Comparison of ENCODE assay signal across 8 mouse cellular contexts in the genomic region with DNA sequence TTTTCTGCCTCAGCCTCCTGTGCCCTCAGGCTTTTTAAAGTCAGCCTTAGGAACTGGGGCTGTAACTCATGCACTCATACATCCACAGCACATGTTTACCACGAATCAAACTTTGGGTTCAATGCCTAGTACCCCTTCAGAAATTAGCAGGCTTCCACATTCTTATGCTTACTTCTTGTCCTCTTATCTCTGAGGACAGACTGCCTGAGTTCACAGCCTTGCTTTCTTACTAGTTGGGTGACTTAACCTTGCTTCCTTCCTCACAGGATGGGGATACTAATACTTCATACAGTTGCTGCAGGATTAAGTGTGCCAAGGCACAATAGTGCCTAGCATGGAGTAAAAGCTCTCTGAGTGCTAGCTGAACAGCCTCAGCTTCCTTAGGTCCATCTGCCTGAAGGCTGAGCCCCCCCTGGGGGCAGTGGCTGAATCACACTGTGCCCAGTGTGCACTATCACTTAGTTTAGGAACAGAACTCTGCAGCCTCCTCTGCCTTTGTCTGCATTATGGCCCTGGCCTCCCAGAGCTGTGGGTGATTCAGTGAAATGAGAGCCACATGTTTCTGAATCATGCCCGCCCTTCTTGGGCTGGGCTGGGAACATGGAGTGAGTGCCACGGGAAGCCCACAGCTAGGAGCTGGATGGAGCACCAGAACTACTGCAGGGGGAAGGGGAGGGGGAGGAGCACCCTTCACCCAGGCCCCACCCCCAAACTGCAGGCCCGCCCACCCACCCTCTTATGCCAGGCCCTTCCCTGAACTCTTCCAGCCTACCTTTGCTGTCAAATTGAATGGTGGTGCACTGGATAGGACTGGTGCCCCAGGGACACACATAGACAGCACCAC. TPM values are rescaled to one million over a fixed set of nuclear protein-coding genes. Genes with fewer than 3 reads are reported as not detected.
DNase-seq lines count a peak whose midpoint lies in the region; ATAC-seq and TF ChIP-seq lines count a peak whose summit lies in the region.

No protein-coding gene starts in this region.

- no peak for TF ChIP-seq RAD21 in MEL (IDR thresholded peaks at IDR 0.05; ENCODE audit: low read depth, low read length)

- H3K36me3 ChIP-seq in forebrain, embryonic 15.5 days = no peaks in the 10 kb centered on the region
- no peaks in the 10 kb centered on the region for H3K36me3 ChIP-seq in forebrain, postnatal 0 days (ENCODE audit: insufficient read depth)
- H3K36me3 ChIP-seq in MEL (ENCODE audit: control insufficient read depth in 1 of 2, insufficient read depth in 2 of 2, low read length in 2 of 2) = peaks cover 0 to 32% of the 10 kb centered on the region in 2 experiments; a peak in 3 of 4 replicates
- peaks cover 37% of the 10 kb centered on the region for H3K36me3 ChIP-seq in limb, embryonic 15.5 days

- peak; percentile 39 for ATAC-seq in forebrain, embryonic 15.5 days (replicated peaks)
- ATAC-seq in forebrain, postnatal 0 days = no peak
- peak; percentile 64 for ATAC-seq in limb, embryonic 15.5 days (ENCODE audit: insufficient number of reproducible peaks, low FRiP score, low TSS enrichment, low read depth)

- peaks cover 13% of the 10 kb centered on the region; the same call in 1 of the 2 replicates for H3K79me2 ChIP-seq in MEL (ENCODE audit: control insufficient read depth, insufficient read depth, low read length, poor library complexity)

- H3K4me1 ChIP-seq in forebrain, embryonic 15.5 days = no peaks in the 10 kb centered on the region
- no peaks in the 10 kb centered on the region for H3K4me1 ChIP-seq in forebrain, postnatal 0 days (ENCODE audit: insufficient read depth)
- peaks cover 12 to 27% of the 10 kb centered on the region in 2 experiments; a peak in 3 of 4 replicates for H3K4me1 ChIP-seq in MEL (ENCODE audit: control insufficient read depth in 1 of 2, insufficient read depth in 2 of 2, low read length in 2 of 2)
- peaks cover 24% of the 10 kb centered on the region for H3K4me1 ChIP-seq in limb, embryonic 15.5 days

- no peak overlapping the region for H3K27ac ChIP-seq in forebrain, embryonic 15.5 days (replicated peaks)
- no peak overlapping the region for H3K27ac ChIP-seq in forebrain, postnatal 0 days (ENCODE audit: low read depth, low read length)
- peak overlapping the region; percentile 17; the same call in 1 of the 2 replicates for H3K27ac ChIP-seq in MEL (ENCODE audit: control insufficient read depth, low read depth, low read length)
- peak overlapping the region; percentile 55 for H3K27ac ChIP-seq in limb, embryonic 15.5 days
- H3K27ac ChIP-seq in layer of hippocampus, adult 2 months = no peak overlapping the region

- H3K4me2 ChIP-seq in forebrain, embryonic 15.5 days (replicated peaks) = no peak overlapping the region
- H3K4me2 ChIP-seq in forebrain, postnatal 0 days (ENCODE audit: low read depth) = no peak overlapping the region
- H3K4me2 ChIP-seq in limb, embryonic 15.5 days = no peak overlapping the region

- DNase-seq in forebrain, postnatal 0 days = no peak
- peak; percentile 52 for DNase-seq in MEL (ENCODE audit: low read depth, low spot score)
- peak; percentile 61 for DNase-seq in forelimb bud, embryonic 11.5 days (ENCODE audit: low read depth, low spot score)
- DNase-seq in c-Kit-positive CD71-positive TER-119-positive erythroid progenitor cells, embryonic 14.5 days (ENCODE audit: low spot score) = no peak
- DNase-seq in layer of hippocampus, adult 2 months (ENCODE audit: low spot score in 2 of 2) = no peak
- no peak for DNase-seq in right cerebral cortex, adult 18-20 months

- no peaks in the 10 kb centered on the region for H3K9me3 ChIP-seq in forebrain, embryonic 15.5 days
- no peaks in the 10 kb centered on the region for H3K9me3 ChIP-seq in forebrain, postnatal 0 days (ENCODE audit: low read length)
- no peaks in the 10 kb centered on the region for H3K9me3 ChIP-seq in MEL (replicated peaks; ENCODE audit: insufficient read depth, low read length)
- H3K9me3 ChIP-seq in limb, embryonic 15.5 days = no peaks in the 10 kb centered on the region

- no peak overlapping the region for H3K4me3 ChIP-seq in forebrain, embryonic 15.5 days
- no peak overlapping the region for H3K4me3 ChIP-seq in forebrain, postnatal 0 days (ENCODE audit: low read depth, low read length)
- no peak overlapping the region for H3K4me3 ChIP-seq in MEL (ENCODE audit: control insufficient read depth in 1 of 2, insufficient read depth in 1 of 2, low read depth in 2 of 2, low read length in 2 of 2)
- no peak overlapping the region for H3K4me3 ChIP-seq in limb, embryonic 15.5 days
- H3K4me3 ChIP-seq in layer of hippocampus, adult 2 months = no peak overlapping the region

- peak in 1 of 2 experiments; percentile 28; a peak in 3 of 4 replicates for TF ChIP-seq EP300 in MEL (IDR thresholded peaks at IDR 0.05; ENCODE audit: low read depth in 1 of 2, low read length in 2 of 2)

- 43% methylated on average over 4 of the region's 4 CpGs for WGBS in forebrain, embryonic 15.5 days
- 44% methylated on average over 4 of the region's 4 CpGs for WGBS in forebrain, postnatal 0 days
- WGBS in limb, embryonic 15.5 days = 27% methylated on average over 4 of the region's 4 CpGs

- no peaks in the 10 kb centered on the region for H3K27me3 ChIP-seq in forebrain, embryonic 15.5 days
- H3K27me3 ChIP-seq in forebrain, postnatal 0 days (ENCODE audit: insufficient read depth, low read length) = no peaks in the 10 kb centered on the region
- no peaks in the 10 kb centered on the region for H3K27me3 ChIP-seq in MEL (ENCODE audit: control insufficient read depth in 1 of 2, insufficient read depth in 2 of 2, low read length in 2 of 2)
- H3K27me3 ChIP-seq in limb, embryonic 15.5 days = no peaks in the 10 kb centered on the region

- no peak for TF ChIP-seq CTCF in forebrain, postnatal 0 days (IDR thresholded peaks at IDR 0.05; ENCODE audit: low read depth)
- TF ChIP-seq CTCF in MEL (IDR thresholded peaks at IDR 0.05 in 2 of 3, conservative IDR thresholded peaks at IDR 0.05 in 1 of 3; ENCODE audit: control insufficient read depth in 1 of 3, insufficient read depth in 1 of 3, low read depth in 2 of 3, low read length in 3 of 3, poor library complexity in 1 of 3, severe bottlenecking in 1 of 3) = no peak
- no peak for TF ChIP-seq CTCF in layer of hippocampus, adult 2 months (conservative IDR thresholded peaks at IDR 0.05)

- TF ChIP-seq POLR2A in MEL (IDR thresholded peaks at IDR 0.05; ENCODE audit: control insufficient read depth in 1 of 2, insufficient read depth in 1 of 2, low read depth in 1 of 2, low read length in 2 of 2, poor library complexity in 1 of 2) = no peak

- H3K9ac ChIP-seq in forebrain, embryonic 15.5 days (replicated peaks) = no peak overlapping the region
- H3K9ac ChIP-seq in forebrain, postnatal 0 days = no peak overlapping the region
- H3K9ac ChIP-seq in MEL (ENCODE audit: control insufficient read depth, low read depth, low read length, poor library complexity, severe bottlenecking) = no peak overlapping the region
- no peak overlapping the region for H3K9ac ChIP-seq in limb, embryonic 15.5 days

TF ChIP-seq in MEL, 35 proteins besides CTCF, POLR2A, EP300 and RAD21:
- TF ChIP-seq GATA1 (IDR thresholded peaks at IDR 0.05; ENCODE audit: low read depth, low read length) (peak; percentile 19; the same call in 1 of the 2 replicates), TAL1 (IDR thresholded peaks at IDR 0.05; ENCODE audit: low read length) (peak; percentile 68), HCFC1 (IDR thresholded peaks at IDR 0.05; ENCODE audit: low read depth, low read length) (no peak)

RNA-seq across cellular contexts. Expression of a gene that starts 8.1 kb away (rescaled TPM):
- polyA plus RNA-seq in forebrain, embryonic 15.5 days (2015; fragmentation: Nextera tagmentation; extraction: Ambion mirVana) = 5.7 and 7.2 TPM in 2 replicates
- total RNA-seq in forebrain, postnatal 0 days (2014; rRNA removed) = 2.2 and 3.2 TPM in 2 replicates
- 2.9 and 3.5 TPM in 2 replicates for polyA plus RNA-seq in forebrain, postnatal 0 days (2015; fragmentation: Nextera tagmentation; extraction: Ambion mirVana)
- total RNA-seq in MEL (2012; rRNA removed) = 6.0 and 6.7 TPM in 2 replicates
- 10 to 100 TPM in 1 of 2 experiments, not detected in 1; 17.4 TPM for polyA plus RNA-seq in MEL (2012; ENCODE audit: insufficient read depth in 1 of 2, insufficient read length in 2 of 2, low read depth in 1 of 2, low replicate concordance in 2 of 2, missing spikeins in 1 of 2)
- polyA plus RNA-seq in limb, embryonic 15.5 days (2015; fragmentation: Nextera tagmentation; extraction: Ambion mirVana) = 62.0 and 64.9 TPM in 2 replicates
- 1 to 10 TPM; 1.2 to 2.1 TPM for total RNA-seq in layer of hippocampus, adult 2 months (2021)

RNA-seq across cellular contexts. Expression of a gene that starts 18.6 kb away (rescaled TPM):
- polyA plus RNA-seq in forebrain, embryonic 15.5 days (2015; fragmentation: Nextera tagmentation; extraction: Ambion mirVana) = 12.7 and 13.0 TPM in 2 replicates
- 11.6 and 13.0 TPM in 2 replicates for total RNA-seq in forebrain, postnatal 0 days (2014; rRNA removed)
- 20.5 and 21.3 TPM in 2 replicates for polyA plus RNA-seq in forebrain, postnatal 0 days (2015; fragmentation: Nextera tagmentation; extraction: Ambion mirVana)
- 4.4 and 5.2 TPM in 2 replicates for total RNA-seq in MEL (2012; rRNA removed)
- polyA plus RNA-seq in MEL (2012; ENCODE audit: insufficient read depth in 1 of 2, insufficient read length in 2 of 2, low read depth in 1 of 2, low replicate concordance in 2 of 2, missing spikeins in 1 of 2) = 10 to 100 TPM in 1 of 2 experiments, not detected in 1; 54.0 TPM
- polyA plus RNA-seq in limb, embryonic 15.5 days (2015; fragmentation: Nextera tagmentation; extraction: Ambion mirVana) = 17.1 and 19.4 TPM in 2 replicates
- total RNA-seq in layer of hippocampus, adult 2 months (2021) = 10 to 100 TPM; 40.8 to 42.2 TPM

RNA-seq across cellular contexts. Expression of a gene that starts 48.1 kb away (rescaled TPM):
- 0.28 and 0.37 TPM in 2 replicates for polyA plus RNA-seq in forebrain, embryonic 15.5 days (2015; fragmentation: Nextera tagmentation; extraction: Ambion mirVana)
- 0.29 and 0.54 TPM in 2 replicates for total RNA-seq in forebrain, postnatal 0 days (2014; rRNA removed)
- polyA plus RNA-seq in forebrain, postnatal 0 days (2015; fragmentation: Nextera tagmentation; extraction: Ambion mirVana) = 0.31 and 0.33 TPM in 2 replicates
- 0.12 TPM in 1 of 2 replicates, not detected in the other for total RNA-seq in MEL (2012; rRNA removed)
- polyA plus RNA-seq in MEL (2012; ENCODE audit: insufficient read depth in 1 of 2, insufficient read length in 2 of 2, low read depth in 1 of 2, low replicate concordance in 2 of 2, missing spikeins in 1 of 2) = under 1 TPM in 1 of 2 experiments, not detected in 1; 0.21 TPM
- 0.20 and 0.36 TPM in 2 replicates for polyA plus RNA-seq in limb, embryonic 15.5 days (2015; fragmentation: Nextera tagmentation; extraction: Ambion mirVana)
- total RNA-seq in layer of hippocampus, adult 2 months (2021) = under 1 TPM; 0.61 to 0.81 TPM

Comparison
In these comparisons a context has a peak if more than half of its experiments do, and no peak if none do; other contexts are left out.
1. H3K27ac ChIP-seq: peak in MEL (single experiment) and limb, embryonic 15.5 days (single experiment); none in forebrain, embryonic 15.5 days (single experiment), forebrain, postnatal 0 days (single experiment) and layer of hippocampus, adult 2 months (single experiment).
2. DNase-seq: peak in MEL (single experiment) and forelimb bud, embryonic 11.5 days (single experiment); none in forebrain, postnatal 0 days (single experiment), c-Kit-positive CD71-positive TER-119-positive erythroid progenitor cells, embryonic 14.5 days (single experiment), layer of hippocampus, adult 2 months (0 of 2) and right cerebral cortex, adult 18-20 months (single experiment).